Mouse (Mus musculus): ENCODE results near the gene Adap1. TPM values are rescaled to one million over a fixed set of nuclear protein-coding genes. Genes with fewer than 3 reads are reported as not detected.

Gene Adap1
- polyA plus RNA-seq, 1 experiment from 2014 or later = 2.6 TPM

DNA sequence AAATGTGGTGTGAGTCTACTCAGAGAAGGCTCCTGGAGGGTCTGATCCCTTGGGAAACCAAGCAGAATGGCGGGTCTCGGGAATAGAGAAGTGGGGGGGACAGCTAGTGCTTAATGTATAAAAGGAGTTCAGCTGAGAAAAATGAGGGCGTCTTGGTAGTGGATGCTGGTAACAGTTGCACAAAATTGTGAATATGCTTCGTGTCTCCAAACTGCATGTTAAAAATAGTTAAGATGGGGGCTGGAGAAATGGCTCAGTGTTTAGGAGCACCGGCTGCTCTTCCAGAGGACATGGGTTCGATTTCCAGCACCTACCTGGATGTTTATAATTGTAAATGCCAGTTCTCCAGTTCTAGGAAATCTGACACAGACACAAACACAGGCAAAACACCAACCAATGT, 4.1 kb downstream of the Adap1 start:
- H3K4me1 ChIP-seq (ENCODE audit: control insufficient read depth, insufficient read depth, low read length) = peaks cover 29% of the 10 kb centered on the region
- H3K4me3 ChIP-seq (replicated peaks; ENCODE audit: low read length) = no peak overlapping the region
- no peak overlapping the region for H3K27ac ChIP-seq (ENCODE audit: low read length)
- no peak for ATAC-seq (ENCODE audit: insufficient read depth, low FRiP score)
- 80% methylated on average over 6 of the region's 6 CpGs for WGBS
- no peaks in the 10 kb centered on the region for H3K36me3 ChIP-seq (ENCODE audit: control insufficient read depth, insufficient read depth, low read length)
- peaks cover 18% of the 10 kb centered on the region for H3K27me3 ChIP-seq (ENCODE audit: control insufficient read depth, insufficient read depth, low read length)
- H3K9ac ChIP-seq (ENCODE audit: low read length) = no peak overlapping the region
- H3K4me2 ChIP-seq (ENCODE audit: low read depth, low read length) = no peak overlapping the region
- no peaks in the 10 kb centered on the region for H3K9me3 ChIP-seq (replicated peaks; ENCODE audit: control insufficient read depth, low read length)

DNA sequence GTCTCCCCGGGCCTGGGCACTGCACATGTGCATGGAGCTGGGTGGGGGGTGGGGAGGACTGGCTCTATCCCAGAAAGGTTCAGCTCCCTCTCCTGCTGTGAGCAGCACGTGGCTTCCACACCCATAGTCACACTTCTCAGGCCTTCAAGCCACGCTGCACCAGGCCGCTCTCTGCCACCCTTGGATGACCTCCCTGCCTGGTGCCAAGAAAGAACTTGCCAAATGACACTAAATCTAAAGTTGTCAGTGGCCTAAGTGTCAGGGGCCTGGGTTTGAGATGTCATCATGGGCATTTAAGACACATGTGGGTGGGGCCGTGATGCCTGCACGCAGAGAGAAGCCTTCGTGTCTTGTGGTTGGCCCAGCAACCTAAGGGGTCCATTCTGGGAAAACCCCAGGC, 5.0 kb downstream of the Adap1 start:
- Histone ChIP-seq H3K27me3 (ENCODE audit: control insufficient read depth, insufficient read depth, low read length) (peaks cover 13% of the 10 kb centered on the region), H3K4me1 (ENCODE audit: control insufficient read depth, insufficient read depth, low read length) (peaks cover 25% of the 10 kb centered on the region), H3K9ac (ENCODE audit: low read length) (no peak overlapping the region), H3K9me3 (replicated peaks; ENCODE audit: control insufficient read depth, low read length) (no peaks in the 10 kb centered on the region), H3K4me3 (replicated peaks; ENCODE audit: low read length) (no peak overlapping the region), H3K4me2 (ENCODE audit: low read depth, low read length) (no peak overlapping the region), H3K36me3 (ENCODE audit: control insufficient read depth, insufficient read depth, low read length) (no peaks in the 10 kb centered on the region), H3K27ac (ENCODE audit: low read length) (no peak overlapping the region)
- 79% methylated on average over 7 of the region's 7 CpGs for WGBS
- no peak for ATAC-seq (ENCODE audit: insufficient read depth, low FRiP score)

DNA sequence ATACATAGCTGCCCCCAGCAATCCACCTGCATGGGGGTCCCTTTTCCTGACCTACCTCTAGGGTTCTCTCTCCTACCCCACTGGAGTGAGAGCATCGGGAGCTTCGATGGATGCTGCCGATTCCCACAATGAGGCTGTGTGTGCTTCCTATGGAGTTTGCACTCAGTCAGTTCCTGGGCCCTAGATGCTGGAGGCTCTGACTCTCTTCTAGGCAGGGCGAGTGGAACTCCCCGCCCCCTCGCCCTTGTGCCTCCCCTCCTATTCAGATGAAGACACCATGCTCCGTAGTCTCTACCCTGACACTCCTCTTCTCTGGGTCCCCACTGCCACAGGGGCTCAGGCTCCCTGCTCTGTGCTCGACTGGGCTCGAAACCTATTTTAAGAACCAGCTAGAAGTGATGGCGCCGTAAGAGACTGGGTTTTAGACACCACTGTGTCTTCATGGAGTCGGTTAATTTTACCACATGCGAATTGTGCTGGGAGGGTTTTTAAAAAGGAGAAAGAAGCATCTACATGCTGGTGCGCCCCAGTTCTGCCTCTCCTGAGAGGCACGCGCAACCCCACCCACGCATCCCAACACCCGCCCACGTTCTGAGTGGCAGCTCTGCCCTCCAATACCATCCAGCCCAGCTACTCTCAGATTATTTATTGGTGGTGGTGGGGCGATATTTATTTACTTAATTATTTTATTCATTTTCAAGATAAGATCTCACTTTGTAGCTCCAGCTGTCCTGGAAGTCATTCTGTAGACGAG, 7.5 kb downstream of the Adap1 start:
- H3K4me3 ChIP-seq (replicated peaks; ENCODE audit: low read length) = no peak overlapping the region
- peak overlapping the region; percentile 3; the same call in 1 of the 2 replicates for H3K9ac ChIP-seq (ENCODE audit: low read length)
- peaks cover 11% of the 10 kb centered on the region; the same call in 1 of the 2 replicates for H3K4me1 ChIP-seq (ENCODE audit: control insufficient read depth, insufficient read depth, low read length)
- peak overlapping the region; percentile 14; the same call in 1 of the 2 replicates for H3K4me2 ChIP-seq (ENCODE audit: low read depth, low read length)
- no peak for ATAC-seq (ENCODE audit: insufficient read depth, low FRiP score)
- H3K27ac ChIP-seq (ENCODE audit: low read length) = peak overlapping the region; percentile 78
- WGBS = 64% methylated on average over 21 of the region's 21 CpGs
- H3K36me3 ChIP-seq (ENCODE audit: control insufficient read depth, insufficient read depth, low read length) = no peaks in the 10 kb centered on the region
- no peaks in the 10 kb centered on the region for H3K9me3 ChIP-seq (replicated peaks; ENCODE audit: control insufficient read depth, low read length)
- H3K27me3 ChIP-seq (ENCODE audit: control insufficient read depth, insufficient read depth, low read length) = no peaks in the 10 kb centered on the region

DNA sequence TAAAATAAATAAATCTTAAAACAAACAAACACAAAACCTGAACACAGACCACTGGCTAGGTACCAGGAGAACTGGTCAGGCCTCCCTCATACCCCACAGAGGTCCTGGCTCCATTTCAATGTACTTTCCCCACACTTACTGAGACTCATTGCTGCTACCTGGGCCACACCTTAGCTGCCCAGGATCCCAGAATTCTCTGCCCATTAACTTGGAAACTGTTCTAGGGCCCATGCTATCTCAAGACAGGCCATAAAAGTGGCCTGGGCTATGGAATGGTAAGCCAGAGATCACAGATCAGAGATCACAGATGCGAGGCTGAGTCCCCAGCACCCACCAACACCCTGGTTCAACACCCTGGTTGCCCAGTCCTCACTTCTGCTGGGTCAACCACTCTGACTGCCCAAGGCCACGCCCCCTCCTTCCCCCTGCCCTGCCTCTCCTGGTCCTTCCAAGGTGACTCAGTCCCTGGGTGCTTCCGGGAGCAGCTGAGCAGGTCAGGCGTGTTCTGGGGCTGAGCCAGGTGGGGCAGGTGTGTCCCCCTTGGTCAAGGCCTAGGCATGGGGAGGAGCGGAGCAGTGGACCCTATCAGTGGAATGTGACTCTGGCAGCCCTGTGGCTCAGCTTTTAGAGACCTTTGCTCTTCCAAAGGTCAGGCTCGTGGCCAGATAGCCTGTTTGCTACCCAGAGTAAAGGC, 8.3 kb downstream of the Adap1 start:
- ATAC-seq (ENCODE audit: insufficient read depth, low FRiP score) = peak; percentile 94
- Histone ChIP-seq H3K27ac (ENCODE audit: low read length) (peak overlapping the region; percentile 78), H3K9me3 (replicated peaks; ENCODE audit: control insufficient read depth, low read length) (no peaks in the 10 kb centered on the region), H3K4me3 (replicated peaks; ENCODE audit: low read length) (no peak overlapping the region), H3K4me1 (ENCODE audit: control insufficient read depth, insufficient read depth, low read length) (peaks cover 11% of the 10 kb centered on the region; the same call in 1 of the 2 replicates), H3K9ac (ENCODE audit: low read length) (peak overlapping the region; percentile 3; the same call in 1 of the 2 replicates), H3K27me3 (ENCODE audit: control insufficient read depth, insufficient read depth, low read length) (no peaks in the 10 kb centered on the region), H3K36me3 (ENCODE audit: control insufficient read depth, insufficient read depth, low read length) (no peaks in the 10 kb centered on the region), H3K4me2 (ENCODE audit: low read depth, low read length) (0 out of 2 replicates have a peak overlapping the region, but pooled peaks have one; percentile 14)
- 60% methylated on average over 6 of the region's 6 CpGs for WGBS

DNA sequence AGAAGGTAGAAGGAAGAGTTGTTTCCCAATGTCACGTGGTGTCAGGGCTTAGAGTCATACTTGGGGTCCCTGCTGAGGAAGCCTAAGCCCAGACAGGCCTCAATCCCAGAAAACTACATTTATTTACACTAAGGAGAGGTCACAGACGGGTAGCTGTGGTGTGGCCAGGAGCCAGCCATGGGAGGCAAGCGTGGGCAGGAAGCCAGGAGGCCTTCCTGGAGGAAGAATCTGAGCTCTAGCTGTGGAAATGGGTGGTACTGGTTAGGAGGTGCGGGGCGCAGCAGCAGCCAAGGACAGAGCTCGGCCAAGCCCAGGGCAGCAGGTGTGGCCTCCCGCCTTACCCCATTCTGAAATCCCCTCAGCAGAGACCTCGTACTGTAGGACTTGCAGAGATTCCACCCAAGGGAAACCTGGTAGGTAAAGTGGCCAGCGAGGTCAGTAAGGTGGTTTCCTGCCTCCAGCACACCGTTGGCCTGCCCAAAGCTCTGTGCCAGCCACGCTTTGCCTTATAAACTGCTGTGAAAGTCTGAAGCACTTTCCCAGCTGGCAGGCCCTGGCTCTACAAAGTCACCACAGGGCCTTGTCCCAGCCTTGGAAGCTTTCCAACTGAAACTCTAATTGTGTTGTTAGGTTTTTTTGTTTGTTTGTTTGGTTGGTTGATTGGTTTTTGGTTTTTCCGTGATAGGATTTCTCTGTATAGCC, 10.3 kb downstream of the Adap1 start:
- ATAC-seq (ENCODE audit: insufficient read depth, low FRiP score) = no peak
- WGBS = 76% methylated on average over 12 of the region's 12 CpGs
- Histone ChIP-seq H3K4me3 (replicated peaks; ENCODE audit: low read length) (no peak overlapping the region), H3K36me3 (ENCODE audit: control insufficient read depth, insufficient read depth, low read length) (no peaks in the 10 kb centered on the region), H3K9me3 (replicated peaks; ENCODE audit: control insufficient read depth, low read length) (no peaks in the 10 kb centered on the region), H3K4me2 (ENCODE audit: low read depth, low read length) (no peak overlapping the region), H3K27me3 (ENCODE audit: control insufficient read depth, insufficient read depth, low read length) (no peaks in the 10 kb centered on the region), H3K4me1 (ENCODE audit: control insufficient read depth, insufficient read depth, low read length) (peaks cover 11% of the 10 kb centered on the region; the same call in 1 of the 2 replicates), H3K9ac (ENCODE audit: low read length) (no peak overlapping the region), H3K27ac (ENCODE audit: low read length) (0 out of 2 replicates have a peak overlapping the region, but pooled peaks have one; percentile 17)

DNA sequence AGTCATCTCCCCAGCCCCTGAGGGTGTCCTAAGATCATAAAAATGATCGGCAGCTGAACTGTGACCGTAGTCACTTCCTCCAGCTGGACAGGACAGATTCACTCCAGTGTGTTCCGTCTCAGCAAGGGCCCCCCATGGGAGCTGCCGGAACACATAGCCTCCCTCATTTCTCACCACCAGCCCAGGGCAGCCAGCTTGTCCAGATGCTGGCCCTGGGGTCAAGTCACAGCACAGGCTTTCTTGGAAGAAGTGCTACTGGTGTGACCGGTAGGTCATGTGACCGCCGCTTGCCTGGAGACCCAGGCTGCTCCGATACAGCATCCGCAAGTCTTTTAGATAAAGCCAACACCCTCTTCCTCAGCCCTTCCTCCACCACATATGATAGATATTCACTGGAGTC, 11.9 kb downstream of the Adap1 start:
- Histone ChIP-seq H3K9me3 (replicated peaks; ENCODE audit: control insufficient read depth, low read length) (no peaks in the 10 kb centered on the region), H3K9ac (ENCODE audit: low read length) (no peak overlapping the region), H3K27ac (ENCODE audit: low read length) (no peak overlapping the region; the same call in 1 of the 2 replicates), H3K27me3 (ENCODE audit: control insufficient read depth, insufficient read depth, low read length) (no peaks in the 10 kb centered on the region), H3K4me3 (replicated peaks; ENCODE audit: low read length) (no peak overlapping the region), H3K36me3 (ENCODE audit: control insufficient read depth, insufficient read depth, low read length) (no peaks in the 10 kb centered on the region), H3K4me1 (ENCODE audit: control insufficient read depth, insufficient read depth, low read length) (peaks cover 10% of the 10 kb centered on the region; the same call in 1 of the 2 replicates), H3K4me2 (ENCODE audit: low read depth, low read length) (no peak overlapping the region)
- 74% methylated on average over 9 of the region's 9 CpGs for WGBS
- no peak for ATAC-seq (ENCODE audit: insufficient read depth, low FRiP score)

DNA sequence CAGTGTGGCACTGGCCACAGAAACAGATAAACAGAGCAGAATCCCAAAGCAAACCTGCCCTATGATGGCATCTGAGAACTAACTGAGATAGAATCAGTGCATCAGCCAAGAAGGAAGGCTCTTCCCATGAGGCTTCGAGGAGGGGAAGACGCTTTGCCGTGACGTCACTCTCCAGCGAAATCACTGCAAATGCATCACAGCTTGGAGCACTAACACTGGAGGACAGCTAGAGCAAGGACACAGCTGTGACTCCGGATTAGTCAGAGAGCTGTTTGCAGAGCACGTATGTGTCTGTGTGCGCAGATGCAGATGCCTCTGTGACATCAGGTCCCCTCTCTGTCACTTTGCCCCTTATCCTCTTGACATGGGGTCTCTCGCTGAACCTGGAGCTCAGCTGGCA, 13.6 kb downstream of the Adap1 start:
- Histone ChIP-seq H3K4me3 (replicated peaks; ENCODE audit: low read length) (no peak overlapping the region), H3K4me2 (ENCODE audit: low read depth, low read length) (no peak overlapping the region), H3K9me3 (replicated peaks; ENCODE audit: control insufficient read depth, low read length) (no peaks in the 10 kb centered on the region), H3K27me3 (ENCODE audit: control insufficient read depth, insufficient read depth, low read length) (no peaks in the 10 kb centered on the region), H3K4me1 (ENCODE audit: control insufficient read depth, insufficient read depth, low read length) (0 out of 2 replicates have a peak, but pooled peaks cover 3% of the 10 kb centered on the region), H3K27ac (ENCODE audit: low read length) (no peak overlapping the region), H3K9ac (ENCODE audit: low read length) (no peak overlapping the region), H3K36me3 (ENCODE audit: control insufficient read depth, insufficient read depth, low read length) (no peaks in the 10 kb centered on the region)
- ATAC-seq (ENCODE audit: insufficient read depth, low FRiP score) = no peak
- WGBS = 83% methylated on average over 9 of the region's 9 CpGs

DNA sequence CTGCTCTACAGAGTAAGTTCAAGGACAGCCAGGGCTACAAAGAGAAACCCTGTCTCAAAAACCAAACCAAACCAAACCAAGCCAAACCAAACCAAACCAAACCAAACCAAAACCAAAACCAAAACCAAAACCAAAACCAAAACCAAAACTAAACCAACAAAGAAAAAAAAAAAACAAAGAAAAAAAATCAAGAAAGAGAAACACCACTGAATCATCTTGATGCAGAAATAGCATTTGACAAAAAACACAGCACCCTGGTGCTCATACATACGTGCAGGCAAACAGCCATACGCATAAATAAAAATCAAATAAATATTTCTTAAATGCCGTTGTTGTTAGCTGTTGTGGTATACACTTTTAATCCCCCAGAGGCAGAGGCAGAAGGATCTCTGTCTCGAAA, 14.9 kb downstream of the Adap1 start:
- WGBS = 90% methylated on average over 4 of the region's 4 CpGs
- H3K4me3 ChIP-seq (replicated peaks; ENCODE audit: low read length) = no peak overlapping the region
- ATAC-seq (ENCODE audit: insufficient read depth, low FRiP score) = no peak
- H3K4me2 ChIP-seq (ENCODE audit: low read depth, low read length) = no peak overlapping the region
- no peaks in the 10 kb centered on the region for H3K4me1 ChIP-seq (ENCODE audit: control insufficient read depth, insufficient read depth, low read length)
- H3K36me3 ChIP-seq (ENCODE audit: control insufficient read depth, insufficient read depth, low read length) = no peaks in the 10 kb centered on the region
- H3K27me3 ChIP-seq (ENCODE audit: control insufficient read depth, insufficient read depth, low read length) = no peaks in the 10 kb centered on the region
- no peak overlapping the region for H3K27ac ChIP-seq (ENCODE audit: low read length)
- no peak overlapping the region for H3K9ac ChIP-seq (ENCODE audit: low read length)
- no peaks in the 10 kb centered on the region for H3K9me3 ChIP-seq (replicated peaks; ENCODE audit: control insufficient read depth, low read length)

DNA sequence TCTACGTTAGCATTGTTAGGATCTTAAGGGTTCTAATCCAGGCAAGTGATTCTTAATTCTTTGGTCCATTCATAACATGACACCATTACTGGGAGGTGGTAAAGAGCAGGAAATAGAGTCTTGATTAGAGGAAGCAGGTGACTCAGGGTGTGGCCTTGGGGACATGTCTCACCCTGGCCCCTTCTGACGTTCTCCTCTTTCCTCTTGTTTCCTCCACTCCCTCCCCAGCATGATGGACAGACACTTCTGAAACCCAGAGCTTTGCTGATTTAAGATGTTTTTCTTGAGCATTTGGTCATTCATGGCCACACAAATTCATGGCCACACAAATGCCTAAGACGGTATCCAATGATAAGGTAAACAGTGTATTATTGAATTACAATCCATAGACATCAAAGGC, 15.5 kb downstream of the Adap1 start:
- ATAC-seq (ENCODE audit: insufficient read depth, low FRiP score) = no peak
- H3K4me1 ChIP-seq (ENCODE audit: control insufficient read depth, insufficient read depth, low read length) = no peaks in the 10 kb centered on the region
- no peaks in the 10 kb centered on the region for H3K27me3 ChIP-seq (ENCODE audit: control insufficient read depth, insufficient read depth, low read length)
- H3K27ac ChIP-seq (ENCODE audit: low read length) = no peak overlapping the region
- WGBS = 61% methylated on average over 3 of the region's 3 CpGs
- H3K9ac ChIP-seq (ENCODE audit: low read length) = no peak overlapping the region
- H3K4me3 ChIP-seq (replicated peaks; ENCODE audit: low read length) = no peak overlapping the region
- H3K9me3 ChIP-seq (replicated peaks; ENCODE audit: control insufficient read depth, low read length) = no peaks in the 10 kb centered on the region
- no peak overlapping the region for H3K4me2 ChIP-seq (ENCODE audit: low read depth, low read length)
- H3K36me3 ChIP-seq (ENCODE audit: control insufficient read depth, insufficient read depth, low read length) = no peaks in the 10 kb centered on the region

All from stomach, embryonic 16.5 days (tissue).